Mouse (Mus musculus): Measurements from ENCODE around the gene Znfx1. TPM values are rescaled to one million over a fixed set of nuclear protein-coding genes. Genes with fewer than 3 reads are reported as not detected.

Znfx1 gene
- polyA plus RNA-seq, 1 experiment from 2014 or later = 9.5 TPM

DNA sequence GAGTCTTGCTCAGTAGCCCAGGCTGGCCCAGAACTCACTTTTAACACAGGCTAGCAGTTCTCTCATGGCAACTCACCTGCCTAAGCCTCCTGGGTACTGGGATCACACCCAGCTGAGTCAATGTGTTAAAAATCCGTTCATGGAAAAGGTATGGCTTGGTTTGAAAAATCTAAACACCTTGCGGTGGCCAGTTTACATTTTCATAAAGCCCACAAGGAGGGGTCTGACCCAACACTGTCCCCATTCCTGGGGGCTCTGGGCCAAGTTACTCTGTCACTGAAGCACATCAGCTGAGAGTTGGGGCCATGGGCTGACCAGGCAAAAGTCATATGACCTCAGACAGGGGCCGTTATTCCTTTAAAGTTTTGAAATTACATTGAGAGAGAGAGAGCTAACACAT lies 17.6 kb upstream of the Znfx1 start:
- WGBS = 84% methylated on average over 3 of the region's 3 CpGs
- H3K4me3 ChIP-seq = no peak overlapping the region
- no peaks in the 10 kb centered on the region for H3K27me3 ChIP-seq (replicated peaks)
- no peak overlapping the region for H3K4me2 ChIP-seq
- no peak for ATAC-seq (replicated peaks)
- no peak overlapping the region for H3K9ac ChIP-seq
- peaks cover 19% of the 10 kb centered on the region for H3K4me1 ChIP-seq
- no peaks in the 10 kb centered on the region for H3K36me3 ChIP-seq (replicated peaks)
- no peak overlapping the region for H3K27ac ChIP-seq
- no peaks in the 10 kb centered on the region for H3K9me3 ChIP-seq

DNA sequence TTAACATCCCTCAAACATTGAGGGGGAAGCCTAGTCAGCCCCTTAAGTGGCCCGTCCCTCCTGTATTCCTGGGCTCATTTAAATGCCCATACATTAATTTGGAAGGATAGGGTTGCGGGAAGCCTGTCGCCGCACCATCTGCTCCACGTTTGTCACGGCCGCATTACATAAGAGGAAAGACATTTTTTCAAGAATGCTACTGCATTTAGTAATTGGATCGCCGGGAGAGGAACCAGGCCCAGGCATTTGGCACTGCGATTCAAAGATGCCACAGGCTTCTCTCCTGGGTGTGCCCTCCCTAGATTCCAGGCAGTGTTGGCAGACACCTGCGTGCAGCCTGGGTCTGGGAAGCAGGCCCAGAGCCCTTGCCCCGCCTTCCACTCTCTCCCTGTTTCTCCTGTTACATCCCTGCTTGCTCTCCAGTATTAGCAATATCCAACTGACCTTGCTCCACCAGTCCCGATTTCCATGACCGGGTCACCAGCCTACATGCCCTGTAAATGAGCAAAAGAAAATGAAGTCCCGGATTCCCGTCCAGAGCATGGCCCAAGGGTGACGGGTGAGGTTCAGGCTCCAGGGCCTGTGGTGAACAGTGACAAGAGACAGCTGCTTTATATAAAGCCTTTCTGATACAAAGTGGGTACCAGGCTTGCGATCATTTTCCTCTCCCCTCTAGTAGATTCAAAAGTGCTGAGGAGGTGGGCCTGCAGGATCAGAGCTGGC lies 16.9 kb upstream of the Znfx1 start:
- ATAC-seq (replicated peaks) = no peak
- 32% methylated on average over 18 of the region's 18 CpGs for WGBS
- no peak overlapping the region for H3K9ac ChIP-seq

DNA sequence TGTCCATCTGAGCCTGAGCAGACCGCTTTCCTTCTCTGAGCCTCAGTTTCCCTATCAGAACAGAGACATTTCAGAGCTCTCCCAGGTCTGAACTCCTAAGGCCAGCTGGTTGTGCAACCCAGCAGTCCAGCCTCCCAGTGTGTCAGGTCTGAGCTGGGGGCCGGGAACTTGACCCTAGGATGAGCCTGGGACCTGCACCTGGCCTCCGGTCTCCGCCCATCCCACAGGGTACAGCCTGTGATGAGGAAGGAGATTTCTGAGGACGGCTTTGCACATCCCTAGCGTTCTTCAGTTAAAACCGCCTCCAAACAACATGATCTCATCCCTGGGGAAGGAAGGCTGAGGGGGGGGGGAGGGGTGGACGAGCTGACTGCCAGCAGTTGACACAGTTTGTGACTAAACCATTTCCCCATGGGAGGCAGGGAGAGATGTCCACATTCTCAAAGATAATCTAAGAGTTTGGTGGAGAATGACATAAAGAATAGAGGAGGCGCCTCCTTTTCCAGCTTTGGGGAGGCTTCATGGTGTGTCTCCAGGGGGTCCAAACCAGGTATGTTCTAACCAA lies 16.2 kb upstream of the Znfx1 start:
- H3K4me2 ChIP-seq = no peak overlapping the region
- 0 out of 2 replicates have a peak overlapping the region, but pooled peaks have one; percentile 60 for H3K27ac ChIP-seq
- no peaks in the 10 kb centered on the region for H3K36me3 ChIP-seq (replicated peaks)
- H3K27me3 ChIP-seq (replicated peaks) = no peaks in the 10 kb centered on the region
- no peaks in the 10 kb centered on the region for H3K9me3 ChIP-seq
- no peak overlapping the region for H3K4me3 ChIP-seq
- H3K9ac ChIP-seq = no peak overlapping the region
- peaks cover 19% of the 10 kb centered on the region for H3K4me1 ChIP-seq
- ATAC-seq (replicated peaks) = no peak
- WGBS = 42% methylated on average over 9 of the region's 9 CpGs

More for the DNA sequence above, 16.9 kb upstream of the Znfx1 start:
- no peaks in the 10 kb centered on the region for H3K36me3 ChIP-seq (replicated peaks)
- no peak overlapping the region for H3K4me2 ChIP-seq
- H3K27me3 ChIP-seq (replicated peaks) = no peaks in the 10 kb centered on the region
- no peaks in the 10 kb centered on the region for H3K9me3 ChIP-seq
- H3K4me1 ChIP-seq = peaks cover 19% of the 10 kb centered on the region
- H3K4me3 ChIP-seq = no peak overlapping the region
- 0 out of 2 replicates have a peak overlapping the region, but pooled peaks have one; percentile 60 for H3K27ac ChIP-seq

DNA sequence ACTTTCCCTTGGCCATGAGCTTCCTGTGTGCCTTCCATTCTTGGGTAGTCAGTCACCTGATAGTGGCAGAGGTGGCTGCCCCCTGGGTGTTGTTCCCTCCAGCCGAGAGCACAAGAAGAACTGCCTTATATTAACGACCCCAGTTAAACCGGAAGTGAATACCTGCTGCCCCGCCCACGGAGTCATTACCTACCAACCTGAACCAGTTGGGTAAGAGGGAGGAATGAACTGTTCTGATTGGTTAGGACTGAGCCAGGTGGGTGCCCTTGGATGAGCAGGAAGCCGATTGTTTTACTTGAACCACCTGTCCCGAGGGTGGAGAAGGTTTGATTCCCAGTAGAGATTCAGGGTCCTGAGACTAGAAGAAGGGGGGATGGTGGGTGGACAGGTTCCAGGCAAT lies 15.7 kb upstream of the Znfx1 start:
- Histone ChIP-seq H3K4me1 (peaks cover 19% of the 10 kb centered on the region), H3K27ac (no peak overlapping the region), H3K36me3 (replicated peaks) (no peaks in the 10 kb centered on the region), H3K4me2 (no peak overlapping the region), H3K27me3 (replicated peaks) (no peaks in the 10 kb centered on the region), H3K4me3 (no peak overlapping the region), H3K9ac (no peak overlapping the region), H3K9me3 (no peaks in the 10 kb centered on the region)
- 49% methylated on average over 7 of the region's 7 CpGs for WGBS
- ATAC-seq (replicated peaks) = no peak

DNA sequence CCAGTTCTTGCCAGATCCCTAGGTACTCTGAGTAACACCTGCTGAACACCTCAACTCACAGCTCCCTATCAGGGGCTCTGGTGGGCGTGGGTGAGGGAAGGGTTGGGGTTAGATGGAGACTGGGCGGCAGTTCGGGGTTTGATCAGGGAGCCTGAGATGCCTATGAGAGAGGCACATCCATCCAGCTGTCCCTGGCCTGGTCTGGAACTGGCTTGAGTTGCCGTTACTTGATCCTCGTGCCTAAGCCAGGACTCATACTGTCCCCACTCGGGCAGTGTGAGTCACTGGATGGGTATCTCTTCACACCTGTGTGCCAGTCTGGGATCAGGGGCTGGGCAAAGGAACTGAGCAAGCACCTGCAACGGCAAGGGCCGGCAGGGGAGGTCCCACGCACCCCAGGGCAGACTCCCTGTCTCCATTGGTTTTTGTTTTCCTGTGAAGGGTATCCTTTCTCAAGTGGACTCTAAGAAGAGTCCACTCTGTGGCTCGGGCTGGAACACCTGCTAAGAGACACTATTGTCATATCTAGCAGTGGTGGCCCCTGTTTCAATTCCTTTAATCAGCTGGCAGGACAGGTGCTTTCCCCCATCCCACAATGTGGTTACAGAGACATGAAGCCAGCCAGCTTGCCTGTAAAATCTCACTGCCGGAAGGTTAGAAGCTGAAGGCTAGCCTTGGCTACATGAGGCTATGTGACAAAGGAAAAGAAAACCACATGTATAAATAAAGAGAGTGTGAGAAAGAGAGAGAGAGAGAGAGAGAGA lies 14.6 kb upstream of the Znfx1 start:
- no peak overlapping the region for H3K27ac ChIP-seq
- no peak overlapping the region for H3K4me2 ChIP-seq
- H3K9me3 ChIP-seq = no peaks in the 10 kb centered on the region
- 84% methylated on average over 11 of the region's 11 CpGs for WGBS
- peaks cover 20% of the 10 kb centered on the region for H3K4me1 ChIP-seq
- no peaks in the 10 kb centered on the region for H3K27me3 ChIP-seq (replicated peaks)
- no peak for ATAC-seq (replicated peaks)
- H3K36me3 ChIP-seq (replicated peaks) = no peaks in the 10 kb centered on the region
- no peak overlapping the region for H3K9ac ChIP-seq
- no peak overlapping the region for H3K4me3 ChIP-seq

DNA sequence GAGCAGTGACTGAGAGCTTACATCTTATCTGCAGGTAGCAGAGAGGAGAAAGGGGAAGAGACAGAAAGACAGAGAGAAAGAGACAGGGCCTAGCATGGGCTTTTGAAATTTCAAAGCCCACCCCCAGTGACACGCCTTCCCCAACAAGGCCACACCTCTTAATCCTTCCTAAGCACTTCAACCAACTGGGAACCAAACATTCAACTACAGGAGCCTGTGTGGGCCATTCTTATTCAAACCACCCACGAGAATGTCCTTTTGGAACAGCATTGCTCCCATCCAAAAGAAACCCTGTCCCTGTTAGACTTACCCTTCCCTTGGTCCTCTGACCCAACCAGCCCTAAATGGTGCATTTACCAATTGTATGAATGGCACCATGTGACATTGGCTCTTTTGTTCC lies 13.9 kb upstream of the Znfx1 start:
- no peak for ATAC-seq (replicated peaks)
- H3K36me3 ChIP-seq (replicated peaks) = no peaks in the 10 kb centered on the region
- H3K4me2 ChIP-seq = no peak overlapping the region
- H3K4me3 ChIP-seq = no peak overlapping the region
- no peak overlapping the region for H3K9ac ChIP-seq
- no peak overlapping the region for H3K27ac ChIP-seq
- 61% methylated on average over 2 of the region's 2 CpGs for WGBS
- no peaks in the 10 kb centered on the region for H3K9me3 ChIP-seq
- peaks cover 22% of the 10 kb centered on the region for H3K4me1 ChIP-seq
- H3K27me3 ChIP-seq (replicated peaks) = no peaks in the 10 kb centered on the region

DNA sequence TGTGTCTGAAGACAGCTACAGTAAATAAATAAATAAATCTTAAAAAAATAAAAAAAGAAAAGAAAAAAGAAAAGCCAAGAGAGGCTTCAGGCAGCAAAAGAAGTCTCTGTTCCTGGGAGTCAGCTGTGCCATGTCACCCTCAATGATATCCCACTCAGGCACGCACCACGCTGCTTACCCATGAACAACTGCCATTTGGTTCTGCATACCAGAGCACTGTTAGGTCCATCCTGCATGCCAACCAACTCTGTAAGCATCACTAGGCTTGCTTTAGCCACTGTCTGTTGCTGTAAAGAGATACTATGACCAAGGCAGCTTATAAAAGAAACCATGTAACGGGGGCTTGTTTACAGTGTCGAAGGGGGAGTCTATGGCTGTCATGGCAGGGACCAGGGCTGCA lies 13.5 kb upstream of the Znfx1 start:
- no peaks in the 10 kb centered on the region for H3K27me3 ChIP-seq (replicated peaks)
- H3K4me3 ChIP-seq = no peak overlapping the region
- no peaks in the 10 kb centered on the region for H3K36me3 ChIP-seq (replicated peaks)
- 94% methylated on average over 4 of the region's 4 CpGs for WGBS
- ATAC-seq (replicated peaks) = no peak
- no peaks in the 10 kb centered on the region for H3K9me3 ChIP-seq
- H3K9ac ChIP-seq = no peak overlapping the region
- H3K4me2 ChIP-seq = no peak overlapping the region
- H3K27ac ChIP-seq = no peak overlapping the region
- H3K4me1 ChIP-seq = peaks cover 19% of the 10 kb centered on the region

DNA sequence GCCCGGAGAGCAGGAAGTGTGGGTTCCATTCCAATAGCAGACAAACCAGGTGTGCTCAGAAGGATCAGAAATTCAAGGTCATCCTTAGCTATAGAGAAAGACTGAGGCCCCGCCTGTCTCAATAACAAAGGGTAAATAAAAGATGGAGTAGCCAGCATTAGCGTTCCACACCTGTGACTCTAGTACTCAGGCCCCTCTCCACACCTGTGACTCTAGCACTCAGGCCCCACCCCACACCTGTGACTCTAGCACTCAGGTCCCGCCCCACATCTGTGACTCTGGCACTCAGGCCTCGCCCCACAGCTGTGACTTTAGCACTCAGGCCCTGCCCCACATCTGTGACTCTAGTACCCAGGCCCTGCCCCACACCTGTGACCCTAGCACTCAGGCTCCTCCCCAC lies 11.8 kb upstream of the Znfx1 start:
- H3K9me3 ChIP-seq = no peaks in the 10 kb centered on the region
- H3K27me3 ChIP-seq (replicated peaks) = no peaks in the 10 kb centered on the region
- no peak overlapping the region for H3K4me3 ChIP-seq
- peaks cover 22% of the 10 kb centered on the region for H3K4me1 ChIP-seq
- H3K9ac ChIP-seq = no peak overlapping the region
- 96% methylated on average over 5 of the region's 5 CpGs for WGBS
- no peak overlapping the region for H3K27ac ChIP-seq
- ATAC-seq (replicated peaks) = no peak
- no peaks in the 10 kb centered on the region for H3K36me3 ChIP-seq (replicated peaks)
- no peak overlapping the region for H3K4me2 ChIP-seq

DNA sequence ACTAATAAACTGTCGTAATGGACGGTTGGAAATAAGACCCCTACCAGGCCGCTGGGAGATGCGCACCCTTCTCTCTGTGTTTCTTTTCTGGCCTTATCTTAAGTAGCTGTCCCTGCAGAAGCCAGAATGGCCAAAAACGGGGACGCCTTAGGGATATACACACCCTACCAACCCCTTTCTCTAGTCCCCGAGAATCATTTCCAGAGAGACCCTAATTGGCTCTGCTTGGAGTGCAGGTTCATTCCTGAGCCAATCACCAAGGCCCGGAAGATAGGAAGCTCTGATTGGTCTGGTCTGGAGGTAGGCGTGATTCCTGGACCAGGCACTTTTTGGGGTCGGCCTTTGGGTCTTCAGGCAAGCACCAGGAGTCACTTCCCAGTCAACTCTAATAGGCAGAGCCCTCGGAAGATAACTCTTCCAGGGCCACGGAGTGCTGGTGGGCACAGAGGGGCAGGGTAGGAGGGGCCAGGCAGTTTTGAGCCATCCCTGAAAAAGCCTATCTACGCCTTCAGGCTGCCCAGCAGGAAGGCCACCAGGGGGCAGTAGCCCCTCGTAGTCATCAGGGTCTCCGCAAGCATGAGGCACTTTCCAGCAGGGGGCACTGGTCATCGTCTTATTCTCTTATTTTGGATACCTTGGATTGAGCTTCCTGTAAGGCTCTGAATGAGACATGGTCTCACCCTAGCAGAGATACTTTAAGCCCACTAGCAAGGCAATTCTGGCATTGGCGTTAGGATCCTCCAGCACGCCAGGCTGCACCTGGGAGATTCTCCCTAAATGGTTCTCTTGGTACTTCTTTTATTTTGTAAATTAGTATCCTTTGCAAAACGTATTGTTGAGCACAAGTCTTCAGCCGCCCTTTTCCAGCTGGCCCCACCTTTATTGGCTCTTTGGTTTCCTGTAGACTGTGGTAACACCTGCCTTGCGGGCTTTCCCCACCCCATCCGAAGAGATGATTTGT lies 9.1 kb upstream of the Znfx1 start:
- Histone ChIP-seq H3K9me3 (no peaks in the 10 kb centered on the region), H3K27me3 (replicated peaks) (no peaks in the 10 kb centered on the region), H3K4me1 (peaks cover 11% of the 10 kb centered on the region), H3K36me3 (replicated peaks) (no peaks in the 10 kb centered on the region), H3K27ac (peak overlapping the region; percentile 81), H3K9ac (peak overlapping the region; percentile 49), H3K4me2 (peak overlapping the region; percentile 80), H3K4me3 (peak overlapping the region; percentile 43)
- ATAC-seq (replicated peaks) = peak; percentile 97
- WGBS = 8% methylated on average over 22 of the region's 22 CpGs

DNA sequence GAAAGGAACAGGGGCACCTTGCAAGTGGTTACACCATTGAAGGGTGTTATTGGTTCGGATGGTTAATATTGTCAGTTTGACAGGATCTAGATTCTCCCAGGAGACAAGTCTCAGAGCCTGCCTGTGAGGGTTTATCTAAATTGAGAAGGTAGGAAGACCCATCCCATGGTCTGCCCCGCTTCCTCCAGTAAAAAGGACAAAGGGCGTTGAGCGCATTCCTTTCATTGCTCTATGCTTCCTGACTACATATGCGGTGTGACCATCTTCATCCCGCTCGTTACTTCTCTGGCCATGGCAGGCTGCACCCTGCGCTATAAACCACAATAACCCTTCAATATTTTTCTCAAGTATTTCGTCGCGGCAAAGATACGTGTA lies 8.4 kb upstream of the Znfx1 start:
- Histone ChIP-seq H3K27ac (peak overlapping the region; percentile 81), H3K9ac (peak overlapping the region; percentile 49), H3K9me3 (no peaks in the 10 kb centered on the region), H3K27me3 (replicated peaks) (no peaks in the 10 kb centered on the region), H3K36me3 (replicated peaks) (peaks cover 6% of the 10 kb centered on the region; the same call in 1 of the 2 replicates), H3K4me3 (peak overlapping the region; percentile 43), H3K4me1 (peaks cover 15% of the 10 kb centered on the region), H3K4me2 (peak overlapping the region; percentile 80)
- ATAC-seq (replicated peaks) = peak; percentile 28
- 21% methylated on average over 12 of the region's 12 CpGs for WGBS

DNA sequence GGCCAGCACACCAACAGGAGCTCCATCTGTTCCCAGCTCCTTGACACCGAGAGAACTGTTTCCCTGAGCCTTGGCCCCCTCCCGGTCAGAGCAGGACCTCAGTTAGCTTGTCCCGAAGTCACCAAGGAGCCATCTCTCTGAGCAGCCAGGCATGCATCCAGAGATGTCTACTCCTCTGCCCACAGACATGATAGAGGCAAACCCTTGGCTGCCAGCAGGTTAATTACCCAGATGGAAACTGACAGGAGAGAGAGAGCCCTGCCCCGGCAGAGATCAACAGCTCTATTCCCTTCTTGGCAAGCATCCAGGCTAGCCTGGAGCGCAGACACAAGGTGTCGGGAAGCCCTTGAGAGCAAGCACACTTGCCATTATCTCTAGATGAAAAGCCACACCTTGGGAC lies 7.5 kb upstream of the Znfx1 start:
- 60% methylated on average over 6 of the region's 6 CpGs for WGBS
- no peak for ATAC-seq (replicated peaks)
- H3K4me2 ChIP-seq = no peak overlapping the region
- no peak overlapping the region for H3K4me3 ChIP-seq
- H3K27me3 ChIP-seq (replicated peaks) = no peaks in the 10 kb centered on the region
- H3K9ac ChIP-seq = no peak overlapping the region
- no peak overlapping the region for H3K27ac ChIP-seq
- peaks cover 22% of the 10 kb centered on the region for H3K4me1 ChIP-seq
- peaks cover 15% of the 10 kb centered on the region for H3K36me3 ChIP-seq (replicated peaks)
- H3K9me3 ChIP-seq = no peaks in the 10 kb centered on the region

DNA sequence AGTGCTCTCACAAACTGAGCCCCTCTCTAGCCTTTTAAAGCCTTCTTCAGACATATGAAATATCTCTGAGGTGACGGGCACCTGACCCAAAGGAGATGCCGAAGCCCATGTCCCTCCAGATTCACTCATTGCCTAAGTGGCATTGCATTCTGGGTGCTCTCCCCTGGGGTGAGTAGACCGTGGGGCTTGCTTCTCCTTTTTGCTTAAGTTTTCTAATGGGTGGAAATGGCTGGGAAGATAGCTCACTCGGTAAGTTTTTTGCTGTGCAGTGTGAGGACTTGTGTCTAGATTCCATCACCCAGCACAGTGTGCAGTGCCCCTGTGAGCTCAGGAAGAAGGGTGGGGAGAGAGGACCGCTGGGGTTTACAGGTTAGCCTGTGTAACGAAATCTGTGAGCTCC lies 4.8 kb upstream of the Znfx1 start:
- no peak overlapping the region for H3K9ac ChIP-seq
- H3K27ac ChIP-seq = no peak overlapping the region
- H3K4me1 ChIP-seq = peaks cover 31% of the 10 kb centered on the region
- H3K4me3 ChIP-seq = no peak overlapping the region
- no peak overlapping the region for H3K4me2 ChIP-seq
- no peaks in the 10 kb centered on the region for H3K27me3 ChIP-seq (replicated peaks)
- no peak for ATAC-seq (replicated peaks)
- WGBS = 47% methylated on average over 6 of the region's 6 CpGs
- peaks cover 15% of the 10 kb centered on the region for H3K36me3 ChIP-seq (replicated peaks)
- no peaks in the 10 kb centered on the region for H3K9me3 ChIP-seq

Measured in midbrain, embryonic 15.5 days (tissue).